Mouse (Mus musculus) CD4-positive helper T cell, adult 2 months (primary cell): ENCODE data around the gene Oxt.
"Not testable (repeated sequence)": the region's sequence is repeated elsewhere in the genome, so short reads cannot be mapped to it uniquely, and the experiment has no call there.

Experiments
- DNase-seq: peaks from one replicate; pipeline ENCODE4 v3.0.0-alpha.2; 2012; ENCODE audit warnings: low read depth, missing footprints, low spot score

Gene Oxt

GRCm38 (mm10) chr2:130575873-130576272, at the start of gene Oxt:
Oxt (plus strand) TSS chr2:130576173.
- no peak for DNase-seq

DNA sequence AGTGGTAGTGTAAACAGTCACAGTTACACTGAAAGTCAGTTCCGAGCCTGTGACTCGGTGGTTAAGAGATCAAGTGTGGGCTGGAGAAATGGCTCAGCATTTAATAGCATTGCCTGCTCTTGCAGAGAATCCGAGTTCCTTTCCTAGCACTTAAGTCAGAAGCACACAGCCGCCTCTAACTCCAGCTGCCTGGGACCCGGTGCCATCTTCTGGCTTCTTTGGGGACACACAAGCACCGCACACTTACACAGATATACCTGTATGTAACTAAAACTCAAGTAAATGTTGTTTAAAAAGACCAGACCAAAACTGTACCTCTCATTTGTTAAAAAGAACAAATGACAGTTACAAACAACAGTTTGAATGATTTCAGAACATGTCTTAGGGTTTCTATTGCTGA, 47.5 kb upstream of the Oxt start:
- DNase-seq: no peak

DNA sequence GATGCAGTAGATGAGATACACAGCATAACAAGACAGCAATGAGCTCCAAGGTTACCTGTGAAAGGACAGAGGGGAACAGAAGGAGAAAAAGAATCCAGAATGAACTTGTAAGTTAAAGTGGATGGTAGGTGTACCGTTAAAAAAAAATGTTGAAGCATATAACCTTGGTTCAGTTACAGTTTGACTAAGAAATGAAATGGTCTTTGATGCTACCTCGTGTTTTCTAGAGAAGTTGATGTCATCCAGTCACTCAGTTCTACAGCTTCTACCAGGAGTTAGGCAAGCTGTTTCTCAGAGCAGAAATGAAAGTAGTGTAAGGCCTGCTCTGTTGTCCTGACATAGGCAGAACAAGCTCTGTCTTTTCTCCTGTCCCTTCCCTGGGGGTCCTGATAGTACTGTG, 46.7 kb upstream of the Oxt start:
- no peak for DNase-seq

- no peak for DNase-seq
Observed at GRCm38 (mm10) chr2:130529925-130530324, 46.0 kb upstream of the Oxt start.

DNA sequence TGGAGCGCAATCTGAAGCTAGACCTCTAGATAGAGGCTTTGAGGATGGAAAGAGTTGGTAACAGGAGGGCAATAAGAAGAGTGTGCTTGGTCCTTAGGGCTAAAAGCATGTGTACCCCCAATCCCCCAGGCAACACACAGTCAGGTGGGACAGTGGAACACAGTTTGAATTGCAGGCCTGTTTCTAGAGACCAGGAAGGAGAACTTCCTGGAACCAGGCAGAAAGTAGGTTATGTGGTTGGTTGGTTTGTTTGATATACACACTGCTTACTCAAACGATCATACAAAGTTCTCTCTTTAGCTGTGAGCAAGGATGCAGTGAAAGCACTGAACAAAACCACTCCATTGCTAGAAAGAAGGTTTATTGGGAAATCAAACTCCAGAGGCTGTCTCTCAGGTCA, 43.8 kb upstream of the Oxt start:
- peak; percentile 6 for DNase-seq

DNA sequence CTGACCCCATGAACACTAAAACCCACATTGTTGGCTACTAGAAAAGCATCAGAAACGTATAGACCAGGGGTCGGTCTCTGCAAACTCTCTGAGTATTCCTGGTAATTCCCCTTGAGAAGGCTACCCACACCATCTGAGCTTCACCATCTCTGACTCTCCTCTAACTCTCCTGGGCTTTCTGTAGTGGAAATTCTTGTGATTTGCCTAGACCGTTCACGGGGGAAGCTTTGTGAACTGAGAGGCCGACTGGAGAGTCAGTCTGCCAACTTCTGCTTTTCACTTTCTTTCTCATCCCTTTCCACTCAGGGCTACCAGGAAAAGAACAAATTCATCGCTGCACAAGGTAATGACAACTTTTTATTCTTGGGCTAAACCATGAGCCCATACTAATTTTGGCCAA, 41.0 kb upstream of the Oxt start:
- DNase-seq: no peak

GRCm38 (mm10) chr2:130536890-130537289, 39.1 kb upstream of the Oxt start:
- no peak for DNase-seq

GRCm38 (mm10) chr2:130538876-130539546, 37.0 kb upstream of the Oxt start:
- peak; percentile 66 for DNase-seq

- peak; percentile 41 for DNase-seq
Observed at GRCm38 (mm10) chr2:130540266-130540665, 35.7 kb upstream of the Oxt start.

GRCm38 (mm10) chr2:130546957-130547356, 29.0 kb upstream of the Oxt start:
- DNase-seq: no peak

DNA sequence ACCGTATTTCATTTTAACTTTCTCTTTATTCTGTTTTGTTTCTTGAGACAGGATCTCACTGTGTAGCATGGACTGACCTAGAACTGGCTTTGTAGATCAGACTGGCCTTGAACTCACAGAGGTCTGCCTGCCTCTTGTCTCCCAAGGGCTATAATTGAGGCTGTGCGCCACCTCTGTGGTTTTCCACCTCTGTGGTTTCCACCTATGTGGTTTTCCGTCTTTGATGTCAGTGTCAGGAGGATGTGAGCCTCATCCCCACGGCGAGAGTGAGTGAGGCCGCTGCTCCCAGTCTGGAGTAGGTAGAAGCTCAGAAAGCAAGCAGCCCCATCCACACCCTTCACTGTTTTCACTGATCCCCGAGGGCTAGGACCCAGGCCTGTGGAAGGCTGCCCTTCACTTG, 21.1 kb upstream of the Oxt start:
- DNase-seq: peak; percentile 68

DNA sequence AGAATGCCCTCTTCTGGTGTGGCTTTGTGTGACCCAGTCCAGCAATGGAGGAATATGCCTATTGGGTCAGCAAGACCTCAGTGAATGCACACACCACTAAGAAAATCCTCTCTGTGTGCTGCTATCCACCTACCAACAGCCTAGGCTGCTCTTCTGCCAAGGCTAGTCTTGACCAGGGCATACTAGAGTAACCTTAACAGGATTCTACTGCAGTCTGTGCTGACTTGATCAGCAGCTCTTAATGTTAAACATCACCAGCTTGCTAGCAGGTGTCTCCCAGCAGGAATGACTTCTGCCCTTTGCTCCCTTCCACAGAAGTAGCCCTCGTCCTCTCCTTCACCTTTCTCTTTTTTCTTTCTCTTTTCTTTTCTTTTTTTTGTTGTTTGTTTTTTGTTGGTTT, 19.7 kb upstream of the Oxt start:
- DNase-seq: no peak

- no peak for DNase-seq
Observed at GRCm38 (mm10) chr2:130557462-130557861, 18.5 kb upstream of the Oxt start.

DNA sequence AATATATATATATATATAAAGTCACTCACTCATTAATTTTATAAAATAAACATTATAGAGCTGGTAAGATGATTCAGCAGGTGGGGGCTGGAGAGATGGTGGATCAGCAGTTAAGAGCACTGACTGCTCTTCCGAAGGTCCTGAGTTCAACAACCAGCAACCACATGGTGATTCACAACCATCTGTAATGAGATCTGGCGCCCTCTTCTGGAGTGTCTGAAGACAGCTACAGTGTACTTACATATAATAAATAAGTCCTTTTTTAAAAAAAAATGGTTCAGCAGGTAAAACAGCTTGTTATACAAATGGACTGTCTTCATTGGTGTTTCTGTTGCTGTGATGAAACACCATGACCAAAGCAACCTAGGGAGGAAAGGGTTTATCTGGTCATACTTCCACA, 18.0 kb upstream of the Oxt start:
- no peak for DNase-seq

DNA sequence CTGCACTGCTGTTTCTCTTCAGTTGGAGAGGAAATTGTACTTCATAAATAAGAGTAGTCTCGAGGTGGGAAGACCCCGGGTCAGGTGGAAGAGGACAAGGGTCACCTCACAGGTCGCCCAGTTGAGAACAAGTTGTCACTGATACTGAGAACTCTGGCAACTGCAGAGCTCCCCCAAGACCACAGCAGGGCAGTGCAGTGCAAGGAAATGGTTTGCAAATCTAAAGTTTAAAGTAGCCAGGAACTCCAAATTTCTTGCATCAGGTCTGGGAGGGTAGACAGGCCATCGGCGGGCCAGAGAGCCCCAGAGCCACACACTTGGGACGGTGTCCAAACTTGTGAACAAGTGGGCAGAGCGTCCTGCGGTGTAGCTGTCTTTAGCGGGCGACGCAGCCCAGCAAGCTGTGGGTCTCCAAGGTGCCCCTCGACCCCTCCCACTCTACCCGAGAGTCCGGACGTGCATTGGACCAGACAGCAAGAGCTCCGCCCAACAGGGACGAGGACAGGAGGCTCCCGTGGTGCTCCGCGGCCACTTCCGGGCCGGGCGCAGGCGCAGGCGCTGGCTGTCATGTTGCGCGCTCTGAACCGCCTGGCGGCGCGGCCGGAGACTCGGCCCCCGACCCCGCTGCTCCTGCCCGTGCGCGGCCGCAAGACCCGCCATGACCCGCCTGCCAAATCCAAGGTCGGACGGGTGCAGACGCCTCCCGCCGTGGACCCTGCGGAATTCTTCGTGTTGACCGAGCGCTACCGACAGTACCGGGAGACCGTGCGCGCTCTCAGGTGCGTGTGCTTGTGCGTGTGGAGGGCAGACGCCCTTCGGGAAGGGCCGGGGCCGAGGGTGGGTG, 12.5 kb upstream of the Oxt start, which contains the start of gene Mrps26:
Gene Mrps26, plus strand, starts transcription at position 531 of the 844 bp plus-strand sequence.
- peak; percentile 93 for DNase-seq

GRCm38 (mm10) chr2:130564063-130564462, 11.9 kb upstream of the Oxt start:
- no peak for DNase-seq

DNA sequence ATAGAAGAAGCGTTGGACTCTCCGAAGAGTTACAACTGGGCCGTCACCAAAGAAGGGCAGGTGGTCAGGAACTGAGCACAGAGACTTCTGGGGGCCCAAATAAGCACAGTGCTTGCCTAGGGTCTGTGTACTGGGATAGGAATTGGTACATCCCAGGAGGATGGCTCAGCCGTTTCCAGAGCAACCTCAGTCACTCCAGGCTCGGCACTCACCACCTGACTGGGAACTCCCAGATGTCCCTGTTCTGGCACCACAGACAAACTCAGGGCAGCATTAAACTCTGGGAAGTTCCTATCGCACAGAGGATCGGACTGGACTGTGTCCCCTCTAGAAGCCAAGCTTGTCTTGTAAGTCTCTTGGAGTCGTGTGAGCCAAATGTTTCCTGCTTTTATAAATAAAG, 11.0 kb upstream of the Oxt start:
- DNase-seq: no peak

GRCm38 (mm10) chr2:130568921-130569320, 7.1 kb upstream of the Oxt start:
- no peak for DNase-seq

GRCm38 (mm10) chr2:130569926-130570325, 6.0 kb upstream of the Oxt start:
- DNase-seq: no peak

GRCm38 (mm10) chr2:130574960-130575359, 1.0 kb upstream of the Oxt start:
- no peak for DNase-seq

DNA sequence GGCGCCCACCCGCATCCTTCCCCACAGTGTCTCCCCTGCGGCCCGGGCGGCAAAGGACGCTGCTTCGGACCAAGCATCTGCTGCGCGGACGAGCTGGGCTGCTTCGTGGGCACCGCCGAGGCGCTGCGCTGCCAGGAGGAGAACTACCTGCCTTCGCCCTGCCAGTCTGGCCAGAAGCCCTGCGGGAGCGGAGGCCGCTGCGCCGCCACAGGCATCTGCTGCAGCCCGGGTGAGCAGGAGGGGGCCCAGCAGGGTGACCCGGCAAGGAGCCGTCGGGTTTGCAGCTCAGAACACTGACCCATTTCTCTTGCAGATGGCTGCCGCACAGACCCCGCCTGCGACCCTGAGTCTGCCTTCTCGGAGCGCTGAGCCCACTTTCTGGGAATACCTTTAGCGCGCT, 591 bp downstream of the Oxt start:
- DNase-seq: not testable (repeated sequence)

GRCm38 (mm10) chr2:130577021-130577420, 1.0 kb downstream of the Oxt start:
- no peak for DNase-seq

DNA sequence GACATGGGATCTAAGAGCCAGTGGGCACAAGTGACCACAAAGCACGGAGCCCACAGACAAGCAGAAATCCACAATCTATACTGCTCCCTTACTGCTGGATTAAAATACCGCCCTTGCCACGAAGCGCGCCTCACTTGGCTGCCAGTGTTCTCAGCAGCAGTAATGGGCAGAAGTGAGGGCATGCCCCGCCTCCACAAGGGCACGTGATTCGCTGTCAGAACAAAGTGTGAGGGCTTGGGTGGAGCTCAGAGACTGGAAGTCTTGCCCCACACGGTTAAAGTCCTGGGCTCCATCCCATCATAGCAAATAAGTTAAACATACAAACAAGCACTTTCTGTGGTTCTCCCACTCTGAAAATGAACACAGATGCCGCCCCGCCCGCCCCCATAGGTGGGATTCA, 1.7 kb downstream of the Oxt start:
- DNase-seq: peak; percentile 68
